Mouse (Mus musculus): Measurements from ENCODE around the gene 1700013H16Rik. TPM values are rescaled to one million over a fixed set of nuclear protein-coding genes. Genes with fewer than 3 reads are reported as not detected.
A peak's percentile ranks its signal among the peaks of the same experiment; 100 is the strongest.
"Not testable (repeated sequence)": the region's sequence is repeated elsewhere in the genome, so short reads cannot be mapped to it uniquely, and the experiment has no call there.

Gene 1700013H16Rik
- not detected in 2 replicates for total RNA-seq (2015)
- total RNA-seq (2017), result not detected in 2 replicates

DNA sequence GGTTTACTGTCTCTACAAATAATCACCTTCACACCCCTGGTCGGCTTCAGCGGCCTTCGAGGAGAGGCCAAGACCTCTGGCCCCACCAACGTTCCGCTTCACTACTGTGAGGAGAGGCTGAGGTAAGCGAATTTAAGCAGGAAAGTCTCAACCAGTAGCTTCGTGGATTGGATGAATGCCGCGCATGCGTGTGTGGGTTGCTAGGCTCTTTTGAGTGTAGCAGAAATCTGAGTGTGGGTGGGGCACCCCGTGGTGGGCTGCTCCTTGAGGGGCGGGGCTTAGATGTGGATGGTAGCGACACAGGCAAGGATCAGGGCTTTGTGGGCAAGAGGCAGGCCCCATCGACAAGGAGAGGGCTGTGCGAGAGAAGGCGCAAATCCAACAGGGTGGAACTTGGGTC lies at the start of gene 1700013H16Rik:
Gene 1700013H16Rik (minus strand): TSS at position 96 of the 400 bp plus-strand sequence.
- no peak for ATAC-seq (ENCODE audit: poor library complexity, severe bottlenecking)

DNA sequence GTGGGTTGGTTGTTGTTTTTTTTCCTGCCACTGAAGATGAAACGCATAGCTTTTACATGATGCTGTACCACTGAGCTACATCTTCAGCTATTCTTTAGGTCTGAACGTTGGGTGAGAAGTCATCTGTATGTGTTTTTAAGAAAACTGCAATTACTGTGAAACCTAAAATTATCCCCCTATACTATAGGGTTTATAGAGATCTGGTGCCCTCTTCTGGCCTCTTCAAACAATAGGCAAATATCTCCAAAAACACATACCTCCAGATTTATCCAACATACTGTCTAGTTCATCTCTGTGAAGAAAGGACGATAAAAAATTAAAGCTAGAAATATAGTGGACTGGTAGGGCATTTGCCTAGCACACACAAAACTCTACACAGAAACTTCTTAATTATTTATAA lies 41.4 kb upstream of the 1700013H16Rik start:
- ATAC-seq (ENCODE audit: poor library complexity, severe bottlenecking), result no peak

DNA sequence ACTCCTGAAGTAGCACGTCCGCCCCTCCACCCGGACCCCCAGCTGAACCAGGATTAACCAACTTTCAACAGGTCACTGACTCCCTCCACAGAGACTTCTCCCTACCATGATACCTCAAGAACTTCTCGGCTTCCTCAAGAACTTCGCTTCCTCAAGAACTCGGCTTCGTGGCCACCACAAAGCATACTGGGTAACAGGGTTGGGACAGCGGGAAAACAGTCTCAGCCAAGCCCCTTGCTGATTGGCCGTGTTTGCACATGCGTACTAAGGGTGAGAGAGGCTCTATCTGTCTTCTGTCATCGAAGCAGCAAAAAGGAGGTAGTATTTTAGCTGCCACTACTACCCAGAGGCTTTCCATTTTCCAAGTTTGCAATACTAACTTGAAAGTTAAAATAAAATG lies 39.9 kb upstream of the 1700013H16Rik start, which contains the start of gene Xlr:
Gene Xlr (minus strand): TSS at position 188 of the 400 bp plus-strand sequence.
- not testable (repeated sequence) for ATAC-seq (ENCODE audit: poor library complexity, severe bottlenecking)

DNA sequence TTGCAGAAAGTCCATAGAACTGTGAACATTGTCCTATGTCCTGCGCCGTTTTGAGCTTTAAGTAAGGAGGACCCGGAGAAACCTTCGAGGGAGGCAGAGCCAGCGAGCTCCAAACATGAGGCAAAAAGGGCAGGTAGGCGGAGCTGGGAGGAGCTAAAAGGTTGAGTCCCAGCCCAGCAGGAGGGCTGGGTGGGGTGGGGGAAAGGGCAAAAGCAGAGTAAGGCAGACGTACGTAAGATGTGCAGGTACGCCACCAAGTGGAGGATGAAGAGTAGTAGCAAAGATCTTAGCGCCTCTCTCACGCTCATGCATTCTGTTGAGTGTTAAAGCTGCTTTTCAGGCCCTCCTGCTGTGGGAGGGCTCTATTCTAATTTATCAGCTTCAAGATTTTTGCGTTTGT lies 18.6 kb upstream of the 1700013H16Rik start, which contains the start of gene Zfp36l3:
Gene Zfp36l3 (minus strand): TSS at position 119 of the 400 bp plus-strand sequence.
- no peak for ATAC-seq (ENCODE audit: poor library complexity, severe bottlenecking)

DNA sequence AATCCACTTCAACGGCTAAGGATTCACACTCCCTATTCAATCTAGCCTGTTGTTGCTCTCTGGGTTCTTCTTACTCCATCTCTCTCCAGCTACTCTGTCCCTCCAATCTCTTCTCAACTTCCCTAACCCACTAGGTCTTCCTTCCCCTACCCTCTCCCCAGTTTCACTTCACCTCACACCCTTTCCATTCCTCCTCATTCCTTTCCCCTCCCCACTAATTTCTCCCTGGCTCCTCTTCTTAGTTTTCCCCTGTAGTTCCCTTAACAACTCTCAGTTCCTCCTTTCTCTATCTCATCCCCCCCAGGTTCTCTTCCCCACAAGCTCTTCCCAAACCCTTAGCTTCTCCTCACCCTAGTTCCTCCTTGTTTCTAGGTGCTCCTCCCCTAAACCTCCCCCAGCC lies 4.8 kb downstream of the 1700013H16Rik start:
- ATAC-seq (ENCODE audit: poor library complexity, severe bottlenecking), result peak; percentile 72

DNA sequence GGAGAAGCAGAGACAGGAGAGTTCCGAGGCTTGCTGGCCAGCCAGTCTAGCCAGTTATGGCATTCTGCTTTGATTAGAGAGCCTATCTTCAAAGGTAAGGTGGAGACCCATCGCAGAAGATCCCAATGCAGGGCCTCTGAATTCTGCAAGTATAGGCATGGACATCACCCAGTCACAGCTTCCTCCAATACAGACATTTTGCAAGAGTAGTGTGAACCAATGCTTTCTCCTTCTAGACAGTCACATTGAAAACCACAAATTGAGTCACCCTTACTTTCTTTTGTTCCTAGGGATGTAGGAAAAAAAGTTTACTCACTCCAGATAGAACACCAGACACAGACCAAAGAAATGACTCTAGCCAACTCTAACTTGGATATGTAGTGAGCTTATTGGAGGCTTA lies 28.7 kb downstream of the 1700013H16Rik start:
- peak; percentile 57 for ATAC-seq (ENCODE audit: poor library complexity, severe bottlenecking)

DNA sequence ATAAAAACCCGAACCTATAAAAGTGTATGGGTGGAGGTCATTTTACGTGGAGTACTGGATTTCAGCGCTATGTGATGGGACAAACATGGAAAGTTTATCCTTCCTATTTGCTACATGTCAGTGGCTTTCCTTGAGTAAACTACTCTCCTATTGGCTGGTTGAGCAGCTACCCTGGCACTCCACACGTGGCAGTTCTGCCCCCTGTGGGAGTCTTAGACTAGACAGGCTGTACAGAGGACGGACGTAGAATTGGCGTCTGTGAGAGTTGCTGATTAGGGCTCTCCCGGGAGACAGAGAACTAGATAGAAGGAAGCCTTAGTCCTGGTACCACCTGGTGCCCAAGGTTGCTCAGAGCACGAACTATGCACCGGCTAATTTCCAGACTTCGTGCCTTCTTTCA lies 33.0 kb downstream of the 1700013H16Rik start, which contains the start of gene 4930502E18Rik:
Gene 4930502E18Rik (plus strand): TSS at position 231 of the 400 bp plus-strand sequence.
- ATAC-seq (ENCODE audit: poor library complexity, severe bottlenecking), result no peak

DNA sequence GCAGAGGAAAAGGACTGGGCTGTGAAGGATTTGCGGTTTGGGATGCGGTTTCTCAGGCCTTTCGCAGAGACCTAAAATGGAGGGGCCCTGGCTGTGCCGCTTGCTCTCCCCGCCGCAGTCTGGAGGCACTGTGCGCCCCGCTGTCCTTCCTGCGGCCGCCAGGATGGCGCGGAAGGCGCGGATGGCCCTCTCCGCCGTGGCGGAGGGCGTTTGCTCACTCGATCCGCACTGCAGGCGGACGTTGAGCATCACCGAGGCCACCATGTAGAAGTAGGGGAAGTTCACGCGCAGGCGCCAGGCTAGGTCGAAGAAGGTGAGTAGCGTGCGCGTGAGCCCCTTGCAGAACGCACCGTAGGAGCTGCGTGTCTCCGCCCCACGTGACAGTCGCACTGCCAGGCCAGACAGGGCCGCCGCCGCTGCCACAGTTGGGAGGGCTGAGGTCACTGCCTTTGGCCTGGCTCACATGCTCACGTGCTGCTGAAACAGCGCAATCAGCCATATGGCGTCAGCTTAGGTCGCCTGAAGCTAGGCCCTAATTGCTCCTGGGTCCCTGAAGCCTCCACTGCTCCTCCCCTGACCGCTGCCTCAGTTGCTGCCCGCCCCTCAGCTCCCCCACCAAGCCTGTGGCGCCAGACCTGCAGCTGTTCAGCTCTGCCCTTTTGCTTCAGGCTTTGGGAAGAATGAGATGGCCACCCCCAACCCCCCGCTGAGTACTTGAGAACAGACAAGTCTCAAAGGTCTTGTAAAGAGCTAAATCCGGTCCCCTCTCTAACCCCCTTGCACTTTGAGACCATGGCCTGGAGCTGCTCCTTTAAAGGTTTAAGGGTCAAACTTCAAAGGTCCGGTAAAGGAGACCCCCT lies 41.1 kb downstream of the 1700013H16Rik start:
- peak; percentile 51; the same call in 1 of the 2 replicates for ATAC-seq (ENCODE audit: poor library complexity, severe bottlenecking)

DNA sequence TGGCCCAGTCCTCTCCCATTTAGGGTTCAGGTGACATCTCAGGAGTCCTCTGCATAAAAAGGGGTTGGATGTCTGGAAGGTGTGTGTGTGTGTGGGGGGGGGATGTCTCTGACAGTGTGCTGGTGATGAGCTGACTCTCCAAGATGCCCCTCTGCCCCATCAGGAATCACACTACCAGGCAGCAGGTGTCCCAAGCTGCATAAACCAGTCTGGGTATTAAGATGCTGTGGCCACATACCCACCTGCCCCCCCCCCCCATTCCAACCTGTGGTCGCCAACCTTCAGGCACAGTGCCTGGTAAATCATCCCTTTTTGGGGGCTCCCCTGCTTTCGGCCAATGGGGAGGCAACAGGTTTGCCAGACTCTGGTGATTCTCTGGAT lies 41.7 kb downstream of the 1700013H16Rik start:
- no peak for ATAC-seq (ENCODE audit: poor library complexity, severe bottlenecking)

DNA sequence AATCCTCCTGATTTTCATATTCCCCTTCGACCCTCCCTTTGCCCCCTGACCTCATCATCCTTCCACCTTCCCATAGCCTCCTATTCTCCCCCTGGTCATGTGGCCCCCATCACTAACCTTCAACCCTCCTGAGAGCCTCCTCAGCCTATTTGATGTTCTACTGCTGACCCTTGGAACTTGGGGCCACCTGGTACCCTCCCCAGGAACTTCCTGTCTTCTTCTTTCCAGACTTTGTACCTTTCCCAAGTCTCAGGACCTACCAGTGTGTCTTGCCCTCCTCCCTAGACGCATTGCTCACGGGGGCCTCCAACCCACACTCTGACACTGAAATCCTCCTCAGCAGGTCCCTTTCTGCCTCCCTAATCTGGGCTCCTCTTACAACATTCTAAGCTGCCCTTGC lies 55.0 kb downstream of the 1700013H16Rik start:
- no peak for ATAC-seq (ENCODE audit: poor library complexity, severe bottlenecking)

DNA sequence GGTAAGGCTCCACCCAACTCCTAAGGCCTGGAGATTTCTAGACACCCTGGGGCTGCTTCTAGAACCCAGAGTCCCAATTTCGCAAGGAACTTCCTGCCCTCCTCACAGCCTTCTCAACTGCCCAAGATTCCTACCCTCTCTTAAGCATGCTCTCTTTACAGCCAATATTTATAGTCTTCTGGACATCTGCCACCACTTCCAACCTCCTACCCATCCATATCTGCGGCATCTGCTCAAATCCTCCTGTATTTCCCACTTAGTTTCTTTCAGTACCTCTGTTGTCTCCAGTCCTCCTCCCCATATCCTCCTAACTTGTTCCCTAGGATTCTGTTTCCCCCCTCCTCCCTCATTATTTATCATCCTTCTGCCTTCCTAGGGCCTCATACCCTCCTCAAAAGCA lies 58.4 kb downstream of the 1700013H16Rik start:
- ATAC-seq (ENCODE audit: poor library complexity, severe bottlenecking), result no peak

DNA sequence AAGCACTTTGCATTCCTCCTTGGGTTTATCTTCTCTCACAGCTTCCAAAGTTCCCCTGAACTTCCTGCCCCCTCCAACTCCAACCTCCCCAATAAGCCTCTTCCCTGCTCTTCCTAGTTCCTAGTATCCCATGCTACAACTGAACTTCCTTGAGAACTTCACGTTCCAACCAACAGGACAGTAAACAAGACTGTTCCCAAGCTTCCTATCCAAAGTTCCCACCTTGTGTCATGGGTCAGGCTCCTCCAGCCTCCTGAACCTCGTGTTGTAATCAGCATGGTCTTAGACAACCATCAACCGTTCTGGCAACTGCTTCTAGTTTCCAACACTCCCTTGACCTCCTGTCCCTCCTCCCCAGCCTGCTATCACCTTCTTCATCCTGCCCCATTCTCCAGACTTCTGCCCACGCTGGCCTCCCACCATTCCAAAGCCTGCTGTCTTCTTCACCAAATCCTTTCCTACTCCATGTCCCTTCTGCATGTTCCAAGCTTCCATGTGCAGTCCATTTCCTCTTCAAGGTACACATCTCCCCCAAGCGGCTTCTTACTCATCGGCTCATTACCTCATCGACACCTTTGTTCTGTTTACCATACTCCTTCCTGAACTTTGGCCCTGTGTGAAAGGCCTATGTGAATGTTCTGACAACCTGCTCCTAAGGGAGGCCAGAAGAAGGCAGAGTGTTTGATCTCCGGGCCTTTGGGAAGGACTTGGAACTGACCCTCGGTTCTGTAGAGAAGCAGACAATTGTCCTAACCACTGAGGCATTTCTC lies 63.4 kb downstream of the 1700013H16Rik start:
- ATAC-seq (ENCODE audit: poor library complexity, severe bottlenecking), result no peak

DNA sequence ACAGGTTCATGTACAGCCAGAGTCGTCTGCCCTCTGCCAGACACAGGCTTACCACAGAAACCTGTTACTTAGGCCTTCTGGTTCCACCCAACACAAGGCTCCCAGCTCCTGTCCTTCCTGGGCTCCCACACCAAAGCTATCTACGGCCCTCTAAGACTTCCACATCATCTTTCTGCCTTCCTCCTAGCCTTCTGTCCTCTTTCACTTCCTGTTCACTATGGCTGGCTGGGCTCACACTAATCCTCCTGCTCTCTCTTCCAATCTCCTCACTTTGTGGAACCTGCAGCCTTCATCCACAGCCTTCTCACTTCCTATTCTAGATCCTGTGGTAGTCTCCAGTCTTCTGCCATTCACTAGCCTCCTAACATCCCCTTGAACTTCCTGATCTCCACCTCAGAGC lies 64.5 kb downstream of the 1700013H16Rik start:
- peak; percentile 67 for ATAC-seq (ENCODE audit: poor library complexity, severe bottlenecking)

Other genes with a start within 250 kb of the 1700013H16Rik start
- gene Rtl8c, start 149.8 kb downstream of the 1700013H16Rik start, total RNA-seq (2015), result 2.5 TPM in 1 of 2 replicates, not detected in the other
- not detected in 2 replicates for gene Rtl8c, start 149.8 kb downstream of the 1700013H16Rik start, total RNA-seq (2017)
- gene Gm14597, start 148.9 kb downstream of the 1700013H16Rik start, total RNA-seq (2015), result not detected in 2 replicates
- gene Gm14597, start 148.9 kb downstream of the 1700013H16Rik start, total RNA-seq (2017), result not detected in 2 replicates
- gene Rtl8a, start 114.1 kb downstream of the 1700013H16Rik start, total RNA-seq (2015), result 7.3 and 7.4 TPM in 2 replicates
- gene Rtl8a, start 114.1 kb downstream of the 1700013H16Rik start, total RNA-seq (2017), result 5.0 and 6.3 TPM in 2 replicates
- gene Rtl8b, start 87.4 kb downstream of the 1700013H16Rik start, total RNA-seq (2015), result 13.1 and 14.1 TPM in 2 replicates
- 4.0 and 5.0 TPM in 2 replicates for gene Rtl8b, start 87.4 kb downstream of the 1700013H16Rik start, total RNA-seq (2017)
- gene 4930502E18Rik, start 33.0 kb downstream of the 1700013H16Rik start, total RNA-seq (2015), result not detected in 2 replicates
- not detected in 2 replicates for gene 4930502E18Rik, start 33.0 kb downstream of the 1700013H16Rik start, total RNA-seq (2017)
- gene Zfp36l3, start 18.6 kb upstream of the 1700013H16Rik start, total RNA-seq (2015), result not detected in 2 replicates
- not detected in 2 replicates for gene Zfp36l3, start 18.6 kb upstream of the 1700013H16Rik start, total RNA-seq (2017)
- 3.1 and 4.3 TPM in 2 replicates for gene Xlr, start 39.9 kb upstream of the 1700013H16Rik start, total RNA-seq (2015)
- gene Xlr, start 39.9 kb upstream of the 1700013H16Rik start, total RNA-seq (2017), result 1.9 and 4.0 TPM in 2 replicates